Mouse (Mus musculus): ENCODE data around the gene Zfp423.

DNA sequence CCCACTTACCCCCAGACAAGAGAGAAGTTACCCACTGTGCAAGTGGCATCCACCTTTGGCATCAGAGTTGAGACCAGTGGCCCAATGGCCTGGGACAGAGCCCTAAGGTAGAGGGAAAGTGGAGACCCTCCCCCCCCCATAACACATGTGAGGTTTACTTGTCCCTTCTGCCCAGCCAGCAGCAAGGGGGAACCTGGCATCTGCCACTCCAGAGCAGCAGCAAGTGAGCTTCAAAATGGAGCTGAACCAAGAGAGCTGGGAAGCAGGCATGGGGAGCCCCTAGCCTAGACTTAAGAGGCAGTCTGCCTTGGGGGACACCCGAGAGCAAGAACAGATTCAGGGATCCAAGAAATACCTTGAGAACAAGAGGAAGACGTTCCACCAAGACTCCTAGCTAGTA, 290.7 kb downstream of the Zfp423 start:
- TF ChIP-seq CTCF (IDR thresholded peaks at IDR 0.05; ENCODE audit: borderline replicate concordance, insufficient read depth, low read length) (no peak), POLR2A (IDR thresholded peaks at IDR 0.05; ENCODE audit: low read depth, low read length) (no peak)
